In genomic region chr7:113901941-113902515, GRCm38 (mm10) we compare ENCODE assay signal across 14 mouse cellular contexts.
DNase-seq lines count a peak whose midpoint lies in the region; ATAC-seq lines count a peak whose summit lies in the region.
"Had no signal": no experiment of that assay in that cellular context is flagged by ENCODE, and none has a peak within 500 bp of the region (broad histone marks: within the 10 kb centered on the region; RNA-seq: fewer than 3 reads in every experiment).

No protein-coding gene starts in this region.

- peak; percentile 12 for DNase-seq in embryonic facial prominence, embryonic 11.5 days (ENCODE audit: low spot score)
- DNase-seq in embryonic facial prominence, embryonic 10.5 days (ENCODE audit: low spot score), result no peak
- DNase-seq in embryonic facial prominence, embryonic 14.5 days (ENCODE audit: low spot score), result peak; percentile 59
- peak; percentile 35 for DNase-seq in hindbrain, embryonic 14.5 days (ENCODE audit: low spot score)
- DNase-seq in cerebellum, adult 9-10 months, result no peak
- no peak for DNase-seq in urinary bladder, adult 18-20 months (ENCODE audit: low spot score in 2 of 2)
- DNase-seq: kidney, adult 11 months; lung, embryonic 14.5 days; thymus, postnatal 36 days had no signal

- no peak overlapping the region for H3K27ac ChIP-seq in embryonic facial prominence, embryonic 11.5 days (replicated peaks; ENCODE audit: low read depth, low read length)
- H3K27ac ChIP-seq in embryonic facial prominence, embryonic 10.5 days (replicated peaks), result no peak overlapping the region
- peak overlapping the region; percentile 33; the same call in 1 of the 2 replicates for H3K27ac ChIP-seq in embryonic facial prominence, embryonic 14.5 days (replicated peaks; ENCODE audit: low read depth, low read length)
- peak overlapping the region; percentile 55 for H3K27ac ChIP-seq in hindbrain, embryonic 14.5 days
- no peak overlapping the region for H3K27ac ChIP-seq in midbrain, embryonic 15.5 days
- H3K27ac ChIP-seq in intestine, embryonic 16.5 days (ENCODE audit: low read length), result no peak overlapping the region
- H3K27ac ChIP-seq: limb, embryonic 13.5 days had no signal

- H3K4me3 ChIP-seq in embryonic facial prominence, embryonic 11.5 days (ENCODE audit: low read depth, low read length), result no peak overlapping the region
- H3K4me3 ChIP-seq in embryonic facial prominence, embryonic 10.5 days, result no peak overlapping the region
- H3K4me3 ChIP-seq in embryonic facial prominence, embryonic 14.5 days (ENCODE audit: low read depth, low read length), result no peak overlapping the region
- H3K4me3 ChIP-seq in hindbrain, embryonic 14.5 days (replicated peaks; ENCODE audit: low read length), result no peak overlapping the region
- H3K4me3 ChIP-seq in midbrain, embryonic 15.5 days, result no peak overlapping the region
- H3K4me3 ChIP-seq in intestine, embryonic 16.5 days (ENCODE audit: low read length), result no peak overlapping the region
- H3K4me3 ChIP-seq: heart, embryonic 13.5 days; limb, embryonic 13.5 days had no signal

- no peaks in the 10 kb centered on the region for H3K27me3 ChIP-seq in embryonic facial prominence, embryonic 11.5 days (ENCODE audit: control insufficient read depth, insufficient read depth, low read length)
- no peaks in the 10 kb centered on the region for H3K27me3 ChIP-seq in embryonic facial prominence, embryonic 10.5 days (replicated peaks; ENCODE audit: low read depth, poor library complexity, severe bottlenecking)
- H3K27me3 ChIP-seq in embryonic facial prominence, embryonic 14.5 days (replicated peaks; ENCODE audit: control insufficient read depth, insufficient read depth, low read length), result no peaks in the 10 kb centered on the region
- H3K27me3 ChIP-seq in hindbrain, embryonic 14.5 days (ENCODE audit: control insufficient read depth, insufficient read depth, low read length), result no peaks in the 10 kb centered on the region
- no peaks in the 10 kb centered on the region for H3K27me3 ChIP-seq in midbrain, embryonic 15.5 days (replicated peaks)
- no peaks in the 10 kb centered on the region for H3K27me3 ChIP-seq in intestine, embryonic 16.5 days (replicated peaks; ENCODE audit: control insufficient read depth, insufficient read depth, low read length)
- H3K27me3 ChIP-seq: heart, embryonic 13.5 days; limb, embryonic 13.5 days had no signal

- no peak overlapping the region for H3K9ac ChIP-seq in embryonic facial prominence, embryonic 11.5 days (replicated peaks; ENCODE audit: low read length)
- no peak overlapping the region for H3K9ac ChIP-seq in embryonic facial prominence, embryonic 14.5 days (ENCODE audit: low read depth, low read length)
- H3K9ac ChIP-seq in hindbrain, embryonic 14.5 days, result no peak overlapping the region
- no peak overlapping the region for H3K9ac ChIP-seq in midbrain, embryonic 15.5 days
- H3K9ac ChIP-seq in intestine, embryonic 16.5 days (ENCODE audit: low read depth, low read length), result no peak overlapping the region
- H3K9ac ChIP-seq: heart, embryonic 13.5 days; limb, embryonic 13.5 days; lung, embryonic 14.5 days had no signal

- WGBS in embryonic facial prominence, embryonic 11.5 days, result 43% methylated on average over 10 of the region's 10 CpGs
- WGBS in embryonic facial prominence, embryonic 10.5 days, result 50% methylated on average over 10 of the region's 10 CpGs
- WGBS in embryonic facial prominence, embryonic 14.5 days, result 46% methylated on average over 10 of the region's 10 CpGs
- WGBS in hindbrain, embryonic 14.5 days, result 25% methylated on average over 10 of the region's 10 CpGs
- WGBS in midbrain, embryonic 15.5 days, result 11% methylated on average over 10 of the region's 10 CpGs
- WGBS in intestine, embryonic 16.5 days, result 55% methylated on average over 10 of the region's 10 CpGs

- no peaks in the 10 kb centered on the region for H3K36me3 ChIP-seq in embryonic facial prominence, embryonic 11.5 days (replicated peaks; ENCODE audit: control insufficient read depth, insufficient read depth, low read depth, low read length)
- H3K36me3 ChIP-seq in embryonic facial prominence, embryonic 10.5 days (replicated peaks), result no peaks in the 10 kb centered on the region
- H3K36me3 ChIP-seq in embryonic facial prominence, embryonic 14.5 days (ENCODE audit: control insufficient read depth, insufficient read depth, low read length), result no peaks in the 10 kb centered on the region
- no peaks in the 10 kb centered on the region for H3K36me3 ChIP-seq in hindbrain, embryonic 14.5 days (replicated peaks; ENCODE audit: control insufficient read depth, insufficient read depth)
- no peaks in the 10 kb centered on the region for H3K36me3 ChIP-seq in midbrain, embryonic 15.5 days (replicated peaks)
- no peaks in the 10 kb centered on the region for H3K36me3 ChIP-seq in intestine, embryonic 16.5 days (ENCODE audit: control insufficient read depth, insufficient read depth, low read length)
- H3K36me3 ChIP-seq: limb, embryonic 13.5 days had no signal

- no peaks in the 10 kb centered on the region for H3K9me3 ChIP-seq in embryonic facial prominence, embryonic 11.5 days (replicated peaks; ENCODE audit: control insufficient read depth, low read length)
- no peaks in the 10 kb centered on the region for H3K9me3 ChIP-seq in embryonic facial prominence, embryonic 10.5 days
- H3K9me3 ChIP-seq in embryonic facial prominence, embryonic 14.5 days (ENCODE audit: control insufficient read depth, low read length), result peaks cover 4% of the 10 kb centered on the region; the same call in 1 of the 2 replicates
- H3K9me3 ChIP-seq in hindbrain, embryonic 14.5 days (ENCODE audit: control insufficient read depth, low read length), result peaks cover 5% of the 10 kb centered on the region; the same call in 1 of the 2 replicates
- no peaks in the 10 kb centered on the region for H3K9me3 ChIP-seq in midbrain, embryonic 15.5 days
- no peaks in the 10 kb centered on the region for H3K9me3 ChIP-seq in intestine, embryonic 16.5 days (ENCODE audit: control insufficient read depth, low read length)
- H3K9me3 ChIP-seq: limb, embryonic 13.5 days had no signal

- no peak overlapping the region for H3K4me2 ChIP-seq in embryonic facial prominence, embryonic 11.5 days (ENCODE audit: low read depth, low read length)
- H3K4me2 ChIP-seq in embryonic facial prominence, embryonic 14.5 days (ENCODE audit: low read depth, low read length), result no peak overlapping the region
- H3K4me2 ChIP-seq in hindbrain, embryonic 14.5 days (replicated peaks), result no peak overlapping the region
- peak overlapping the region; percentile 14; the same call in 1 of the 2 replicates for H3K4me2 ChIP-seq in midbrain, embryonic 15.5 days
- no peak overlapping the region for H3K4me2 ChIP-seq in intestine, embryonic 16.5 days (ENCODE audit: low read depth, low read length)
- H3K4me2 ChIP-seq: heart, embryonic 13.5 days; limb, embryonic 13.5 days; lung, embryonic 14.5 days had no signal

- no peak for ATAC-seq in embryonic facial prominence, embryonic 11.5 days (replicated peaks; ENCODE audit: insufficient number of reproducible peaks, low FRiP score, low TSS enrichment, low read depth)
- ATAC-seq in embryonic facial prominence, embryonic 14.5 days (ENCODE audit: low read depth), result no peak
- peak; percentile 69; the same call in 1 of the 2 replicates for ATAC-seq in hindbrain, embryonic 14.5 days (ENCODE audit: low FRiP score)
- no peak for ATAC-seq in midbrain, embryonic 15.5 days (replicated peaks)
- ATAC-seq in intestine, embryonic 16.5 days, result no peak
- ATAC-seq: activated CD4-positive, CD25-positive, alpha-beta regulatory T cell, adult 4 months had no signal

- no peaks in the 10 kb centered on the region for H3K4me1 ChIP-seq in embryonic facial prominence, embryonic 11.5 days (ENCODE audit: control insufficient read depth, insufficient read depth, low read length)
- peaks cover 18% of the 10 kb centered on the region for H3K4me1 ChIP-seq in embryonic facial prominence, embryonic 10.5 days
- H3K4me1 ChIP-seq in embryonic facial prominence, embryonic 14.5 days (ENCODE audit: control insufficient read depth, insufficient read depth, low read length), result no peaks in the 10 kb centered on the region
- no peaks in the 10 kb centered on the region for H3K4me1 ChIP-seq in hindbrain, embryonic 14.5 days (replicated peaks; ENCODE audit: control insufficient read depth, insufficient read depth, low read length)
- peaks cover 10% of the 10 kb centered on the region for H3K4me1 ChIP-seq in midbrain, embryonic 15.5 days
- H3K4me1 ChIP-seq in intestine, embryonic 16.5 days (ENCODE audit: control insufficient read depth, insufficient read depth, low read length), result no peaks in the 10 kb centered on the region
- H3K4me1 ChIP-seq: limb, embryonic 13.5 days had no signal

Comparison
In these comparisons a context has a peak if more than half of its experiments do, and no peak if none do; other contexts are left out.
1. DNase-seq: peak in embryonic facial prominence, embryonic 11.5 days (single experiment), embryonic facial prominence, embryonic 14.5 days (single experiment) and hindbrain, embryonic 14.5 days (single experiment); none in embryonic facial prominence, embryonic 10.5 days (single experiment), cerebellum, adult 9-10 months (single experiment) and urinary bladder, adult 18-20 months (0 of 2).
2. H3K27ac ChIP-seq: peak in embryonic facial prominence, embryonic 14.5 days (single experiment) and hindbrain, embryonic 14.5 days (single experiment); none in embryonic facial prominence, embryonic 11.5 days (single experiment), embryonic facial prominence, embryonic 10.5 days (single experiment), midbrain, embryonic 15.5 days (single experiment) and intestine, embryonic 16.5 days (single experiment).